Mouse (Mus musculus) heart, adult 18-20 months (tissue): ENCODE data around the gene Golga4. TPM values are rescaled to one million over a fixed set of nuclear protein-coding genes. Genes with fewer than 3 reads are reported as not detected.

Source experiments
- DNase-seq, 2 experiments: peaks; one replicate each; pipeline ENCODE4 v3.0.0; 2021 to 2022; ENCODE audit warnings: mixed read lengths in 1 of 2
- total RNA-seq, 2 experiments: library from RNA; stranded (reverse); gene quantifications; 2 replicates each; pipeline ENCODE4 v1.2.3; 2021

The Golga4 gene
- total RNA-seq, 2 experiments from 2014 or later: 383 to 397 TPM

GRCm38 (mm10) chr9:118623483-118623882, 117.4 kb downstream of the Golga4 start:
- no peak for DNase-seq

- no peak for DNase-seq
Observed at GRCm38 (mm10) chr9:118624146-118624545, 118.1 kb downstream of the Golga4 start.

- no peak for DNase-seq
Observed at GRCm38 (mm10) chr9:118629763-118630379, 123.8 kb downstream of the Golga4 start.

Other genes with a start within 250 kb of the Golga4 start
- gene Eomes, start 28.1 kb upstream of the Golga4 start, total RNA-seq: under 1 TPM; 0.07 to 0.10 TPM
- gene Itga9, start 100.4 kb downstream of the Golga4 start, total RNA-seq: 10 to 100 TPM; 35.0 to 36.2 TPM